Comparison of ENCODE assay signal across 19 mouse cellular contexts in genomic region chr1:3094910-3095309, GRCm38 (mm10).
DNase-seq lines count a peak whose midpoint lies in the region; ATAC-seq lines count a peak whose summit lies in the region.
"Had no signal": no experiment of that assay in that cellular context is flagged by ENCODE, and none has a peak within 500 bp of the region (broad histone marks: within the 10 kb centered on the region; RNA-seq: fewer than 3 reads in every experiment).

No protein-coding gene starts in this region.

- H3K9ac ChIP-seq in hindbrain, embryonic 16.5 days (ENCODE audit: low read depth, low read length), result no peak overlapping the region
- H3K9ac ChIP-seq in hindbrain, embryonic 13.5 days, result no peak overlapping the region
- H3K9ac ChIP-seq in forebrain, embryonic 12.5 days, result no peak overlapping the region
- H3K9ac ChIP-seq: embryonic facial prominence, embryonic 12.5 days; liver, embryonic 13.5 days; midbrain, embryonic 15.5 days had no signal

- H3K9me3 ChIP-seq in hindbrain, embryonic 16.5 days (ENCODE audit: control insufficient read depth, low read length), result no peaks in the 10 kb centered on the region
- no peaks in the 10 kb centered on the region for H3K9me3 ChIP-seq in hindbrain, embryonic 13.5 days
- H3K9me3 ChIP-seq in forebrain, embryonic 12.5 days, result no peaks in the 10 kb centered on the region
- H3K9me3 ChIP-seq: embryonic facial prominence, embryonic 12.5 days; G1E; liver, embryonic 13.5 days; midbrain, embryonic 15.5 days had no signal

- no peaks in the 10 kb centered on the region for H3K36me3 ChIP-seq in hindbrain, embryonic 16.5 days (ENCODE audit: control insufficient read depth, insufficient read depth, low read length)
- no peaks in the 10 kb centered on the region for H3K36me3 ChIP-seq in hindbrain, embryonic 13.5 days
- no peaks in the 10 kb centered on the region for H3K36me3 ChIP-seq in forebrain, embryonic 12.5 days (replicated peaks)
- H3K36me3 ChIP-seq: embryonic facial prominence, embryonic 12.5 days; G1E; liver, embryonic 13.5 days; midbrain, embryonic 15.5 days had no signal

- ATAC-seq in hindbrain, embryonic 16.5 days, result 0 out of 2 replicates have a peak, but pooled peaks have one; percentile 52
- ATAC-seq in hindbrain, embryonic 13.5 days (ENCODE audit: low FRiP score), result no peak
- peak; percentile 88; the same call in 1 of the 2 replicates for ATAC-seq in forebrain, embryonic 12.5 days (ENCODE audit: low FRiP score)
- ATAC-seq in activated CD4-positive, CD25-positive, alpha-beta regulatory T cell, adult 4 months, result no peak
- ATAC-seq: midbrain, embryonic 15.5 days had no signal

- H3K4me1 ChIP-seq in hindbrain, embryonic 16.5 days (ENCODE audit: control insufficient read depth, insufficient read depth, low read depth, low read length), result no peaks in the 10 kb centered on the region
- no peaks in the 10 kb centered on the region; the same call in 1 of the 2 replicates for H3K4me1 ChIP-seq in hindbrain, embryonic 13.5 days (replicated peaks)
- H3K4me1 ChIP-seq in forebrain, embryonic 12.5 days, result peaks cover 3% of the 10 kb centered on the region; the same call in 1 of the 2 replicates
- H3K4me1 ChIP-seq: embryonic facial prominence, embryonic 12.5 days; liver, embryonic 13.5 days; midbrain, embryonic 15.5 days had no signal

- WGBS in hindbrain, embryonic 16.5 days, result 50% methylated on average over 1 of the region's 1 CpGs
- 59% methylated on average over 1 of the region's 1 CpGs for WGBS in hindbrain, embryonic 13.5 days
- WGBS in forebrain, embryonic 12.5 days, result 29% methylated on average over 1 of the region's 1 CpGs

- no peak overlapping the region for H3K4me2 ChIP-seq in hindbrain, embryonic 16.5 days (ENCODE audit: low read length)
- no peak overlapping the region for H3K4me2 ChIP-seq in hindbrain, embryonic 13.5 days
- no peak overlapping the region for H3K4me2 ChIP-seq in forebrain, embryonic 12.5 days
- H3K4me2 ChIP-seq: embryonic facial prominence, embryonic 12.5 days; liver, embryonic 13.5 days; midbrain, embryonic 15.5 days had no signal

- no peak overlapping the region for H3K27ac ChIP-seq in hindbrain, embryonic 16.5 days (ENCODE audit: low read depth, low read length)
- H3K27ac ChIP-seq in hindbrain, embryonic 13.5 days, result no peak overlapping the region
- no peak overlapping the region for H3K27ac ChIP-seq in forebrain, embryonic 12.5 days
- H3K27ac ChIP-seq: embryonic facial prominence, embryonic 12.5 days; liver, embryonic 13.5 days; midbrain, embryonic 15.5 days had no signal

- DNase-seq in right cerebral cortex, adult 18-20 months, result peak; percentile 13
- no peak for DNase-seq in right cerebral cortex, postnatal 14 days
- DNase-seq in retina, postnatal 1 day, result peak; percentile 30
- DNase-seq in ovary, adult 18-20 months (ENCODE audit: low spot score), result no peak
- DNase-seq: adrenal gland, adult 2 months; cerebellum, adult 18-20 months; gastrocnemius, postnatal 36 days; heart, postnatal 10 days; kidney, adult 2 months; kidney, postnatal 25 days; liver, embryonic 13.5 days; thymus, postnatal 4 days had no signal

- H3K4me3 ChIP-seq in hindbrain, embryonic 16.5 days (ENCODE audit: low read length), result no peak overlapping the region
- H3K4me3 ChIP-seq in hindbrain, embryonic 13.5 days, result no peak overlapping the region
- H3K4me3 ChIP-seq in forebrain, embryonic 12.5 days (replicated peaks), result no peak overlapping the region
- H3K4me3 ChIP-seq: embryonic facial prominence, embryonic 12.5 days; liver, embryonic 13.5 days; midbrain, embryonic 15.5 days had no signal

- no peaks in the 10 kb centered on the region for H3K27me3 ChIP-seq in hindbrain, embryonic 16.5 days (replicated peaks; ENCODE audit: control insufficient read depth, insufficient read depth, low read length)
- no peaks in the 10 kb centered on the region for H3K27me3 ChIP-seq in hindbrain, embryonic 13.5 days
- no peaks in the 10 kb centered on the region for H3K27me3 ChIP-seq in forebrain, embryonic 12.5 days
- H3K27me3 ChIP-seq: embryonic facial prominence, embryonic 12.5 days; liver, embryonic 13.5 days; midbrain, embryonic 15.5 days had no signal

Comparison
In these comparisons a context has a peak if more than half of its experiments do, and no peak if none do; other contexts are left out.
1. ATAC-seq: peak in hindbrain, embryonic 16.5 days (single experiment) and forebrain, embryonic 12.5 days (single experiment); none in hindbrain, embryonic 13.5 days (single experiment) and activated CD4-positive, CD25-positive, alpha-beta regulatory T cell, adult 4 months (single experiment).
2. DNase-seq: peak in right cerebral cortex, adult 18-20 months (single experiment) and retina, postnatal 1 day (single experiment); none in right cerebral cortex, postnatal 14 days (single experiment) and ovary, adult 18-20 months (single experiment).